Mouse (Mus musculus) spleen, adult 2 months (tissue): ENCODE measurements at regions not wholly inside any gene's neighbourhood (a gene's known extent, or its start where the extent isn't known, plus 50 kb on each side); places are given as distances from the start of the nearest gene placed in this dataset.

ENCODE experiments used
- CTCF ChIP-seq: fragments of 200-500 bp; IDR thresholded peaks from 2 replicates; pipeline ENCODE4 v1.5.1; 2011; ENCODE audit warnings: mild to moderate bottlenecking, inconsistent platforms; ENCODE audit not compliant: insufficient read depth, insufficient read length, insufficient replicate concordance; ENCODE audit errors: extremely low read depth
- POLR2A ChIP-seq: fragments of 200-500 bp; IDR thresholded peaks from 2 replicates; pipeline ENCODE4 v1.6.1; 2011; ENCODE audit warnings: low read depth, low read length, inconsistent platforms

GRCm38 (mm10) chr4:135039234-135039633, 81.2 kb upstream of the Runx3 start:
- no peak for TF ChIP-seq CTCF
- no peak for TF ChIP-seq POLR2A
